Mouse (Mus musculus): Measurements from ENCODE around the gene Olfr639. TPM values are rescaled to one million over a fixed set of nuclear protein-coding genes. Genes with fewer than 3 reads are reported as not detected.

Olfr639 gene
- not detected for polyA plus RNA-seq (2015; fragmentation: Illumina TruSeq; extraction: RNeasy Lipid Tissue Mini Kit (QIAGEN cat#74804); ENCODE audit: insufficient read depth, low replicate concordance)

GRCm38 (mm10) chr7:104017203-104017602, at the start of gene Olfr639:
Gene Olfr639 (minus strand): TSS chr7:104017303.

DNA sequence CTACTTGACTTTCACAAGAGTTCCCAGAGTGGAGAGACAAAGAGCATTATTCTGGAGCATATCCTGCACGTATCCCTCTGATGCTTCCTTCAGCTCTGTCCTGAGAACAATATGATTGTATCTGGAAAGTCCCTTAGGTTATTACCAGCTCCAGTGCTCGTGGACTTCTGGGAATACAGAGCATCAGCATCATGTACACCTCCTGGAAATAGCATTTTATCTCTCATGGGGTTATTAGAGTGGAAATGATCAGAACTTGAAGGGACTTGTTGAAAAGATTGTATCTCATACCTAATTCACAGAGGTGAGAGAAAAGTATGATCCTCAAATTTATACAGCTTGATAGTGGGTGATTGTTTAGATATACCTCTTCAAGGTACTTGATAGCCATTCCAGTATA, 44.2 kb upstream of the Olfr639 start, which contains the start of gene 4930516K23Rik:
Gene 4930516K23Rik (minus strand): TSS at position 101 of the 400 bp plus-strand sequence.

GRCm38 (mm10) chr7:104052566-104052965, 35.5 kb upstream of the Olfr639 start, which contains the start of gene Olfr642:
Gene Olfr642 (minus strand): TSS chr7:104052666.

DNA sequence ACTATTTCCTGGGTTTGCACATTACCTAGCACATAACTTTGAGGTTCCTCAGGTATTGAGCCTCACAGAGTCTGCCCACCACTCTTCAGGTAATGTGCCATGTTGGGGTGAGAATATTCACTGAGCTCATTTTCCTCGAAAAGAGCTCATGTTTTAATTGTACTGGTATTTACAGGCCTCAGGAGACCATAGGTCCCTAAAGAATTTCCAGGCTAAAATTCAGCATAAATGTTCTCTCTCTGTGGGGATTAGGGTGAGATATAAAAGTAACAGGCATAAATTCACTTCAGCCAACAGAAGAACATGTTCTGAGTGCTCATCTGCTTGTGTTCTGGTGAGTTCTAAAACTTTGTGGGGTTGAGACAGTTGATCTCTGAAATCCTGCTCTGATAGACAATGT, 18.0 kb upstream of the Olfr639 start, which contains the start of gene Olfr641:
Gene Olfr641 (plus strand): TSS at position 301 of the 400 bp plus-strand sequence.

DNA sequence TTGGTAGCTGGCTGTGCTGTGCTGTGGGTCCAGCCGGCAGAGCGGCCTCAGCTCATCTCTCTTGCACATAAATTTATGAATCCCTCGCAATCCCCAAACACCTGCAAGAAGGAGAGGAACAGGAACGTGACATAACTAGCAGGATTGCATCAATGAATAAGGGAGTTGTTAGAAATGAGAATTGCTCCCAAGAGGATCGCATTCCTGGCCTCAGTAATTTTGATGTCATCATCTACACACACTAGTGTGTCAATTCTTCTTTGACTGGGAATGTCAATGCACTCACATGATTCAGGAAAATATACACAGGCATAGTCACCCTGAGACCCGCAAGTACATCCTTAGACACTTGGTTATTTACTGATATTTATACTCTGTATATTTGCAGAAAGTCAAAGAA, 8.4 kb upstream of the Olfr639 start, which contains the start of gene Olfr640:
Gene Olfr640 (minus strand): TSS at position 101 of the 400 bp plus-strand sequence.

GRCm38 (mm10) chr7:103998446-103998845, 18.7 kb downstream of the Olfr639 start, which contains the start of gene Olfr638:
Gene Olfr638 (plus strand): TSS chr7:103998746.

DNA sequence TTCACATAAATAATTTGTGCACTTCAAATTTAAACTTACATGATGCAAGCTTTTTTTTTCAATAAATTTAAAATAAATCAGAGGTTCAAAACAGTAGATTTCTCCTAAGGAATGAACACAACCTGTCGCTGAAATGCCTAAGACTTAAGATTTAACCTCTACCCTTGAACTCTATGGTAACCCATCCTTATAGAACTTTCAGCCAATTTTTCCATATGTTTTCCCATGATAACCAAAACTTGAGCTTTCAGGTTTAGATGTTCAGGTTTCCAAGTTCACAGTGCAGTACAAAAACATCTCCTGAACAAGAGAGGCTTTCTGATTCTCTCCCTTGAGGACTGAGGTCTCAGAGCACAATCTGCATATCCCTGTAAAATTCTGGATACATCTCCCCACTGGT, 46.3 kb downstream of the Olfr639 start, which contains the start of gene Olfr635:
Gene Olfr635 (plus strand): TSS at position 301 of the 400 bp plus-strand sequence.

Other genes with a start within 250 kb of the Olfr639 start
- not detected for gene Olfr69, start 245.7 kb downstream of the Olfr639 start, polyA plus RNA-seq (2015; fragmentation: Illumina TruSeq; extraction: RNeasy Lipid Tissue Mini Kit (QIAGEN cat#74804); ENCODE audit: insufficient read depth, low replicate concordance)
- gene Olfr68, start 237.6 kb downstream of the Olfr639 start, polyA plus RNA-seq (2015; fragmentation: Illumina TruSeq; extraction: RNeasy Lipid Tissue Mini Kit (QIAGEN cat#74804); ENCODE audit: insufficient read depth, low replicate concordance): not detected
- gene Olfr67, start 225.5 kb downstream of the Olfr639 start, polyA plus RNA-seq (2015; fragmentation: Illumina TruSeq; extraction: RNeasy Lipid Tissue Mini Kit (QIAGEN cat#74804); ENCODE audit: insufficient read depth, low replicate concordance): not detected
- 4,439 TPM for gene Hbb-bt, start 203.3 kb downstream of the Olfr639 start, polyA plus RNA-seq (2015; fragmentation: Illumina TruSeq; extraction: RNeasy Lipid Tissue Mini Kit (QIAGEN cat#74804); ENCODE audit: insufficient read depth, low replicate concordance)
- 24,371 TPM for gene Hbb-bs, start 189.2 kb downstream of the Olfr639 start, polyA plus RNA-seq (2015; fragmentation: Illumina TruSeq; extraction: RNeasy Lipid Tissue Mini Kit (QIAGEN cat#74804); ENCODE audit: insufficient read depth, low replicate concordance)
- not detected for gene Hbb-bh2, start 176.8 kb downstream of the Olfr639 start, polyA plus RNA-seq (2015; fragmentation: Illumina TruSeq; extraction: RNeasy Lipid Tissue Mini Kit (QIAGEN cat#74804); ENCODE audit: insufficient read depth, low replicate concordance)
- gene Hbb-bh1, start 174.1 kb downstream of the Olfr639 start, polyA plus RNA-seq (2015; fragmentation: Illumina TruSeq; extraction: RNeasy Lipid Tissue Mini Kit (QIAGEN cat#74804); ENCODE audit: insufficient read depth, low replicate concordance): 0.80 TPM
- not detected for gene Hbb-y, start 164.1 kb downstream of the Olfr639 start, polyA plus RNA-seq (2015; fragmentation: Illumina TruSeq; extraction: RNeasy Lipid Tissue Mini Kit (QIAGEN cat#74804); ENCODE audit: insufficient read depth, low replicate concordance)
- not detected for gene Olfr66, start 131.1 kb downstream of the Olfr639 start, polyA plus RNA-seq (2015; fragmentation: Illumina TruSeq; extraction: RNeasy Lipid Tissue Mini Kit (QIAGEN cat#74804); ENCODE audit: insufficient read depth, low replicate concordance)
- not detected for gene Olfr64, start 122.8 kb downstream of the Olfr639 start, polyA plus RNA-seq (2015; fragmentation: Illumina TruSeq; extraction: RNeasy Lipid Tissue Mini Kit (QIAGEN cat#74804); ENCODE audit: insufficient read depth, low replicate concordance)
- not detected for gene Olfr65, start 113.8 kb downstream of the Olfr639 start, polyA plus RNA-seq (2015; fragmentation: Illumina TruSeq; extraction: RNeasy Lipid Tissue Mini Kit (QIAGEN cat#74804); ENCODE audit: insufficient read depth, low replicate concordance)
- not detected for gene Olfr631, start 88.5 kb downstream of the Olfr639 start, polyA plus RNA-seq (2015; fragmentation: Illumina TruSeq; extraction: RNeasy Lipid Tissue Mini Kit (QIAGEN cat#74804); ENCODE audit: insufficient read depth, low replicate concordance)
- gene Olfr632, start 83.0 kb downstream of the Olfr639 start, polyA plus RNA-seq (2015; fragmentation: Illumina TruSeq; extraction: RNeasy Lipid Tissue Mini Kit (QIAGEN cat#74804); ENCODE audit: insufficient read depth, low replicate concordance): not detected
- not detected for gene Olfr633, start 72.9 kb downstream of the Olfr639 start, polyA plus RNA-seq (2015; fragmentation: Illumina TruSeq; extraction: RNeasy Lipid Tissue Mini Kit (QIAGEN cat#74804); ENCODE audit: insufficient read depth, low replicate concordance)
- not detected for gene Olfr635, start 46.2 kb downstream of the Olfr639 start, polyA plus RNA-seq (2015; fragmentation: Illumina TruSeq; extraction: RNeasy Lipid Tissue Mini Kit (QIAGEN cat#74804); ENCODE audit: insufficient read depth, low replicate concordance)
- not detected for gene Olfr638, start 18.6 kb downstream of the Olfr639 start, polyA plus RNA-seq (2015; fragmentation: Illumina TruSeq; extraction: RNeasy Lipid Tissue Mini Kit (QIAGEN cat#74804); ENCODE audit: insufficient read depth, low replicate concordance)
- not detected for gene Olfr640, start 8.3 kb upstream of the Olfr639 start, polyA plus RNA-seq (2015; fragmentation: Illumina TruSeq; extraction: RNeasy Lipid Tissue Mini Kit (QIAGEN cat#74804); ENCODE audit: insufficient read depth, low replicate concordance)
- not detected for gene Olfr641, start 18.1 kb upstream of the Olfr639 start, polyA plus RNA-seq (2015; fragmentation: Illumina TruSeq; extraction: RNeasy Lipid Tissue Mini Kit (QIAGEN cat#74804); ENCODE audit: insufficient read depth, low replicate concordance)
- not detected for gene Olfr642, start 35.4 kb upstream of the Olfr639 start, polyA plus RNA-seq (2015; fragmentation: Illumina TruSeq; extraction: RNeasy Lipid Tissue Mini Kit (QIAGEN cat#74804); ENCODE audit: insufficient read depth, low replicate concordance)
- not detected for gene 4930516K23Rik, start 44.1 kb upstream of the Olfr639 start, polyA plus RNA-seq (2015; fragmentation: Illumina TruSeq; extraction: RNeasy Lipid Tissue Mini Kit (QIAGEN cat#74804); ENCODE audit: insufficient read depth, low replicate concordance)
- gene Olfr644, start 54.6 kb upstream of the Olfr639 start, polyA plus RNA-seq (2015; fragmentation: Illumina TruSeq; extraction: RNeasy Lipid Tissue Mini Kit (QIAGEN cat#74804); ENCODE audit: insufficient read depth, low replicate concordance): not detected
- gene Olfr645, start 68.2 kb upstream of the Olfr639 start, polyA plus RNA-seq (2015; fragmentation: Illumina TruSeq; extraction: RNeasy Lipid Tissue Mini Kit (QIAGEN cat#74804); ENCODE audit: insufficient read depth, low replicate concordance): not detected
- gene Olfr646, start 87.6 kb upstream of the Olfr639 start, polyA plus RNA-seq (2015; fragmentation: Illumina TruSeq; extraction: RNeasy Lipid Tissue Mini Kit (QIAGEN cat#74804); ENCODE audit: insufficient read depth, low replicate concordance): not detected
- not detected for gene Ubqln5, start 112.5 kb upstream of the Olfr639 start, polyA plus RNA-seq (2015; fragmentation: Illumina TruSeq; extraction: RNeasy Lipid Tissue Mini Kit (QIAGEN cat#74804); ENCODE audit: insufficient read depth, low replicate concordance)
- not detected for gene Olfr643, start 120.1 kb upstream of the Olfr639 start, polyA plus RNA-seq (2015; fragmentation: Illumina TruSeq; extraction: RNeasy Lipid Tissue Mini Kit (QIAGEN cat#74804); ENCODE audit: insufficient read depth, low replicate concordance)
- gene Ubqln3, start 126.0 kb upstream of the Olfr639 start, polyA plus RNA-seq (2015; fragmentation: Illumina TruSeq; extraction: RNeasy Lipid Tissue Mini Kit (QIAGEN cat#74804); ENCODE audit: insufficient read depth, low replicate concordance): not detected
- gene Ubqlnl, start 133.3 kb upstream of the Olfr639 start, polyA plus RNA-seq (2015; fragmentation: Illumina TruSeq; extraction: RNeasy Lipid Tissue Mini Kit (QIAGEN cat#74804); ENCODE audit: insufficient read depth, low replicate concordance): not detected
- gene Olfm5, start 147.5 kb upstream of the Olfr639 start, polyA plus RNA-seq (2015; fragmentation: Illumina TruSeq; extraction: RNeasy Lipid Tissue Mini Kit (QIAGEN cat#74804); ENCODE audit: insufficient read depth, low replicate concordance): not detected
- gene Olfr648, start 166.1 kb upstream of the Olfr639 start, polyA plus RNA-seq (2015; fragmentation: Illumina TruSeq; extraction: RNeasy Lipid Tissue Mini Kit (QIAGEN cat#74804); ENCODE audit: insufficient read depth, low replicate concordance): 0.15 TPM
- not detected for gene Olfr649, start 178.7 kb upstream of the Olfr639 start, polyA plus RNA-seq (2015; fragmentation: Illumina TruSeq; extraction: RNeasy Lipid Tissue Mini Kit (QIAGEN cat#74804); ENCODE audit: insufficient read depth, low replicate concordance)
- gene Trim6, start 201.5 kb upstream of the Olfr639 start, polyA plus RNA-seq (2015; fragmentation: Illumina TruSeq; extraction: RNeasy Lipid Tissue Mini Kit (QIAGEN cat#74804); ENCODE audit: insufficient read depth, low replicate concordance): 1.7 TPM
- 157 TPM for gene Trim34a, start 227.2 kb upstream of the Olfr639 start, polyA plus RNA-seq (2015; fragmentation: Illumina TruSeq; extraction: RNeasy Lipid Tissue Mini Kit (QIAGEN cat#74804); ENCODE audit: insufficient read depth, low replicate concordance)

Data from spleen, adult 10 weeks (tissue).